13 mouse cellular contexts compared by ENCODE assay signal in the genomic region with DNA sequence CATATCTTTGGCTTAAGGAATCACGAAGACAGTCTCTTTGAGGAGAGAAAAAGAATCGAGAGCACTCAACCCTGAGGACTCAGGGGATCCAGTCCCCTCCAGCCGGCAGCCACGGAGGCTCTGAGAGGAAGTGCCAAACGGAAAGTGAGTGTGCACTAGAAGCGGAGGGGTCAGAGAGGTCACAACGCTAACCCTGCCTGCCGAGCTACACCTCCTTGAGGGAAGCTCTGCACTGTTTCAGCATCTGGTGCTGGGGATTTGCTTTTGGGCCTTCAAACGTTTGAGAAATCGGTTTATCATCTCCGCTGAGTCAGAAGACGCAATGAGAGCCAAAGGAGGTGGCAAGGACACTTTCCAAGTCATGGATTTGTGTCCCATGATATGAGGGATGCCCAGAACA. TPM values are rescaled to one million over a fixed set of nuclear protein-coding genes. Genes with fewer than 3 reads are reported as not detected.
A peak's percentile ranks its signal among the peaks of the same experiment; 100 is the strongest.
DNase-seq lines count a peak whose midpoint lies in the region; ATAC-seq and TF ChIP-seq lines count a peak whose summit lies in the region.
"Had no signal": no experiment of that assay in that cellular context is flagged by ENCODE, and none has a peak within 500 bp of the region (broad histone marks: within the 10 kb centered on the region; RNA-seq: fewer than 3 reads in every experiment).

No protein-coding gene starts in this region.

- TF ChIP-seq CTCF in lung, adult 2 months (IDR thresholded peaks at IDR 0.05; ENCODE audit: insufficient read depth, low read length): no peak
- TF ChIP-seq CTCF in E14TG2a.4 (conservative IDR thresholded peaks at IDR 0.05; ENCODE audit: low read length): no peak

- no peak for ATAC-seq in lung, embryonic 16.5 days (ENCODE audit: low read depth)
- peak; percentile 96 for ATAC-seq in common myeloid progenitor, adult 5-6 weeks (replicated peaks; ENCODE audit: low read depth, poor library complexity, severe bottlenecking)
- no peak for ATAC-seq in limb, embryonic 15.5 days (ENCODE audit: insufficient number of reproducible peaks, low FRiP score, low TSS enrichment, low read depth)
- no peak for ATAC-seq in hindbrain, embryonic 12.5 days (ENCODE audit: low FRiP score)
- ATAC-seq: forebrain, postnatal 0 days; Patski had no signal

- H3K9ac ChIP-seq in lung, embryonic 16.5 days (ENCODE audit: low read length): 0 out of 2 replicates have a peak overlapping the region, but pooled peaks have one; percentile 15
- H3K9ac ChIP-seq in limb, embryonic 15.5 days: no peak overlapping the region
- H3K9ac ChIP-seq in hindbrain, embryonic 12.5 days: no peak overlapping the region
- H3K9ac ChIP-seq: forebrain, postnatal 0 days; midbrain, embryonic 12.5 days; neural tube, embryonic 13.5 days had no signal

- peak overlapping the region; percentile 57 for H3K27ac ChIP-seq in lung, embryonic 16.5 days (ENCODE audit: low read length)
- peak overlapping the region; percentile 30; the same call in 1 of the 2 replicates for H3K27ac ChIP-seq in limb, embryonic 15.5 days
- H3K27ac ChIP-seq in hindbrain, embryonic 12.5 days: no peak overlapping the region
- H3K27ac ChIP-seq: midbrain, embryonic 12.5 days; neural tube, embryonic 13.5 days had no signal

- WGBS in lung, embryonic 16.5 days: 25% methylated on average over 12 of the region's 12 CpGs
- WGBS in lung, adult 2 months: 16% methylated on average over 12 of the region's 12 CpGs
- 30% methylated on average over 12 of the region's 12 CpGs for WGBS in limb, embryonic 15.5 days
- WGBS in hindbrain, embryonic 12.5 days: 37% methylated on average over 12 of the region's 12 CpGs

- no peaks in the 10 kb centered on the region for H3K27me3 ChIP-seq in lung, embryonic 16.5 days (ENCODE audit: control insufficient read depth, insufficient read depth, low read depth, low read length)
- no peaks in the 10 kb centered on the region for H3K27me3 ChIP-seq in E14TG2a.4 (ENCODE audit: insufficient read depth, low read length)
- no peaks in the 10 kb centered on the region for H3K27me3 ChIP-seq in limb, embryonic 15.5 days
- no peaks in the 10 kb centered on the region for H3K27me3 ChIP-seq in hindbrain, embryonic 12.5 days
- H3K27me3 ChIP-seq: midbrain, embryonic 12.5 days; neural tube, embryonic 13.5 days; Patski had no signal

- no peak for DNase-seq in lung, adult 2 months
- DNase-seq in right cerebral cortex, postnatal 25 days: no peak
- DNase-seq: cerebellum, postnatal 36 days; forebrain, postnatal 0 days; heart, adult 18-20 months had no signal

- peaks cover 46% of the 10 kb centered on the region for H3K4me1 ChIP-seq in lung, embryonic 16.5 days (replicated peaks; ENCODE audit: control insufficient read depth, insufficient read depth, low read length)
- H3K4me1 ChIP-seq in lung, adult 2 months (ENCODE audit: control insufficient read depth, insufficient read depth, low read length): peaks cover 6% of the 10 kb centered on the region
- H3K4me1 ChIP-seq in E14TG2a.4 (replicated peaks; ENCODE audit: low read depth, low read length): peaks cover 96% of the 10 kb centered on the region
- peaks cover 21% of the 10 kb centered on the region for H3K4me1 ChIP-seq in limb, embryonic 15.5 days
- H3K4me1 ChIP-seq in hindbrain, embryonic 12.5 days: peaks cover 21% of the 10 kb centered on the region

- no peak for TF ChIP-seq POLR2A in lung, adult 2 months (IDR thresholded peaks at IDR 0.05; ENCODE audit: borderline replicate concordance, extremely low read depth, low read depth, low read length)

- peaks cover 2% of the 10 kb centered on the region; the same call in 1 of the 2 replicates for H3K36me3 ChIP-seq in lung, embryonic 16.5 days (ENCODE audit: control insufficient read depth, insufficient read depth, low read length)
- H3K36me3 ChIP-seq in E14TG2a.4 (ENCODE audit: insufficient read depth, low read length): peaks cover 19% of the 10 kb centered on the region
- 0 out of 2 replicates have a peak, but pooled peaks cover 7% of the 10 kb centered on the region for H3K36me3 ChIP-seq in limb, embryonic 15.5 days
- no peaks in the 10 kb centered on the region for H3K36me3 ChIP-seq in hindbrain, embryonic 12.5 days
- H3K36me3 ChIP-seq: midbrain, embryonic 12.5 days; neural tube, embryonic 13.5 days had no signal

- H3K9me3 ChIP-seq in lung, embryonic 16.5 days (ENCODE audit: control insufficient read depth, low read length): no peaks in the 10 kb centered on the region
- no peaks in the 10 kb centered on the region for H3K9me3 ChIP-seq in E14TG2a.4 (ENCODE audit: low read length)
- no peaks in the 10 kb centered on the region for H3K9me3 ChIP-seq in limb, embryonic 15.5 days
- H3K9me3 ChIP-seq in hindbrain, embryonic 12.5 days (replicated peaks): no peaks in the 10 kb centered on the region
- H3K9me3 ChIP-seq: midbrain, embryonic 12.5 days; neural tube, embryonic 13.5 days had no signal

- H3K4me3 ChIP-seq in lung, embryonic 16.5 days (ENCODE audit: low read length): no peak overlapping the region
- no peak overlapping the region for H3K4me3 ChIP-seq in lung, adult 2 months (replicated peaks; ENCODE audit: extremely low read depth, low read depth, low read length)
- H3K4me3 ChIP-seq in E14TG2a.4 (replicated peaks; ENCODE audit: low read length): peak overlapping the region; percentile 41; the same call in 1 of the 2 replicates
- H3K4me3 ChIP-seq in limb, embryonic 15.5 days: no peak overlapping the region
- H3K4me3 ChIP-seq in hindbrain, embryonic 12.5 days: no peak overlapping the region
- H3K4me3 ChIP-seq: midbrain, embryonic 12.5 days; neural tube, embryonic 13.5 days had no signal

- H3K4me2 ChIP-seq in lung, embryonic 16.5 days (ENCODE audit: low read depth, low read length): no peak overlapping the region
- no peak overlapping the region for H3K4me2 ChIP-seq in limb, embryonic 15.5 days
- no peak overlapping the region for H3K4me2 ChIP-seq in hindbrain, embryonic 12.5 days (replicated peaks)
- H3K4me2 ChIP-seq: midbrain, embryonic 12.5 days; neural tube, embryonic 13.5 days had no signal

RNA-seq across cellular contexts. Expression of gene Tcf7l1, which starts 53.8 kb away (rescaled TPM):
- polyA plus RNA-seq in lung, embryonic 16.5 days (2015; fragmentation: Nextera tagmentation; extraction: Ambion mirVana): 29.2 and 31.9 TPM in 2 replicates
- 27.8 and 30.1 TPM in 2 replicates for polyA plus RNA-seq in lung, adult 2 months (2012; rRNA removed)
- not detected in 2 replicates for total RNA-seq in common myeloid progenitor, adult 5-6 weeks (2017)
- polyA plus RNA-seq in limb, embryonic 15.5 days (2015; fragmentation: Nextera tagmentation; extraction: Ambion mirVana): 34.8 and 39.0 TPM in 2 replicates
- polyA plus RNA-seq in hindbrain, embryonic 12.5 days (2016; fragmentation: Nextera tagmentation; extraction: Ambion mirVana): 24.2 and 24.7 TPM in 2 replicates
